Mouse (Mus musculus) brain, embryonic 18.5 days (tissue): ENCODE results near the gene Kctd11.

ENCODE experiments used
- DNase-seq: peaks from one replicate; pipeline ENCODE4 v3.0.0-alpha.2; 2012; ENCODE audit warnings: low read depth, low spot score

Kctd11 gene

DNA sequence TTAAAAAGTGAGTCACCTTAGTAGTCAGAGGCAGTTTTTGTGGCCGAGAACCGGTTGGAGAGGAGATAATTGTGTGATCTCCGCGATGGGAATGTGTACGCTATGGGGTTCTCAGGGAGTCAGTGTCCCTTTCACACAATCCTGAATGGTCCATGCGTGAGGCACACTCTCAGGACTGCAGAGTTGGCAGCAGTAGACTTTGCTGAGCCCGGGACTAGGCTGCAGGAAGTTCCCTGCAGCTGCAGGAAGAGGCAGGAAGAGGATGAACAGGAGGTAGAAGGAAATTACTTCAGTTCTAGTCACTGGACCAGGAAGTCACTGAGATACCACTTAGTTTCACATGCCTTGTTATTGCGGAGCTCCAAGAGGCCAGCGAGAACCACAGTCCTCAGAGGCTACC is 32.1 kb downstream of the Kctd11 start:
- no peak for DNase-seq

- no peak for DNase-seq
Observed at GRCm38 (mm10) chr11:69848021-69848420, 33.2 kb downstream of the Kctd11 start.

- DNase-seq, result no peak
Observed at GRCm38 (mm10) chr11:69846738-69847688, 34.2 kb downstream of the Kctd11 start.

GRCm38 (mm10) chr11:69846198-69846680 is 35.0 kb downstream of the Kctd11 start, which contains the start of gene Plscr3:
Plscr3 (plus strand) TSS chr11:69846376.
- DNase-seq, result peak; percentile 83

GRCm38 (mm10) chr11:69838714-69839104 is 42.5 kb downstream of the Kctd11 start:
- no peak for DNase-seq

- peak; percentile 99 for DNase-seq
Observed at GRCm38 (mm10) chr11:69837952-69838713, 43.1 kb downstream of the Kctd11 start, which contains the start of gene Tmem256. Tmem256 (plus strand) TSS chr11:69838514.

- DNase-seq, result no peak
Observed at GRCm38 (mm10) chr11:69837604-69837951, 43.6 kb downstream of the Kctd11 start, which contains the start of gene Nlgn2. Nlgn2 (minus strand) TSS chr11:69837784.

DNA sequence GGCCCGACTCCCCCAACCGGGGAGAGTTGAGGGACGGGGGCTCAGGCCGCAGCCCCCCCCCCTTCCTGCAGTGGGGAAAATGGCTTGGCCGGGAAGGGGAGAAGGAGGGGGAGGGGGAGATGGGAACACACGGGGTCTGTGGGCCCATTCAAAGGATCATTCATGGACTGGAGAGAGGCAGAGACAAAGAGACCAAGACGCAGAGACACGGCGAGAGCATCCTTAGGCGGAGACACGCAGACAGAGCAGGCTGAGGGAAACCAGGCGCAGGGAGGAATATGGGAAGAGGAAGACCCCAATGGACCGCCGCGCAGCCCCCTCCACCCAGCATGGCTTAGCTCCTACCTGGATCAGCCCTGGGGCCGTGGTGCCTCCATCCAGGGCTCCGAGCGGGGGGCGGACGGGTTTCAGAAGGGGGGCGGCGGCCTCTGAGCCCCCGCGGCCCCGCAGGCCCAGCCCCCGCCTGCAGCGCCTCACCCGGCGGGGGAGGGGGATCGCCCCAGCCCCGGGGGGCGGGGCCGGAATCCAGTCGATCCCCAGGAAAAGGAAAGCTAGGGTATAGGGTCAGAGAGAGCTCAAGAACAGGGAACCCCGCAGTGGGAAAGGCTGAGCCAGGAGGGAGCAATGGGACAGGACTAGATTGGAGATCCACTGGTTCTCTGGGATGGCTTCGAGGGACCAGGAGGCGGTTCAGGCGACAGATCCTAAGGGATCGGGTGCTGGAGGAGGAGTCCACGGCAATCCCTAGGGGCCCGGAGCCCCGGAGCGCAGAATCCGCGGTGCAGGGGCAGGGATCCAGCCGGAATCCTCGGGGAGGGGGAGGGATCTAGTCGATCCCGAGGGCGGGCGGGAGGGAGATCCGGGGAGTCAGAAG is 44.3 kb downstream of the Kctd11 start:
- no peak for DNase-seq

- no peak for DNase-seq
Observed at GRCm38 (mm10) chr11:69835966-69836335, 45.3 kb downstream of the Kctd11 start.

GRCm38 (mm10) chr11:69835326-69835965 is 45.8 kb downstream of the Kctd11 start:
- DNase-seq, result no peak

- DNase-seq, result no peak
Observed at GRCm38 (mm10) chr11:69834001-69834549, 47.1 kb downstream of the Kctd11 start.

DNA sequence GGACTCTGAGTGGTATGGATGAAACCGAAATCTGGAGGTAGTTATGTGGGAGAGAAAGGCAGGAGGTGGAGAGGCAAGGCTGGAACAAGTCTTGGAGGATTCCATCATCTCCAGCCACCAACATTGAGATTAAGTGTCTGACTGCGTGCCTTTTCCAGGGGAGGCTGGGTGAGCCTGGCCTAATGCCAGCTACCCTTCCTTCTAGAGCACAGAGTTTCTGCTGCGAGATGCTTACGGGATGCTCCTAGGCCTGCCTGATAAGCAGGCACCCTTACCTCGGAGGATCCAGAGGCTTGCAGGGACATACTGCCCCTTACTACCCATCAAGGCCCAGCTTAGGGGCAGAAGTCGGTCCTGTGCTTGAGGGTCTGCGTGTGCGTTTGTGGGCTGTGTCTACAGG is 47.7 kb downstream of the Kctd11 start:
- DNase-seq, result no peak

GRCm38 (mm10) chr11:69828832-69829231 is 52.4 kb downstream of the Kctd11 start:
- no peak for DNase-seq
